Mouse (Mus musculus) erythroblast, embryonic 14.5 days (primary cell): ENCODE measurements around the gene Coa6. TPM values are rescaled to one million over a fixed set of nuclear protein-coding genes. Genes with fewer than 3 reads are reported as not detected.
"Not testable (repeated sequence)": the region's sequence is repeated elsewhere in the genome, so short reads cannot be mapped to it uniquely, and the experiment has no call there.

Source experiments
- H3K27me3 ChIP-seq: 2 replicates; pipeline ENCODE4 v1.6.1; 2012; ENCODE audit warnings: inconsistent platforms; ENCODE audit not compliant: control insufficient read depth
- H3K36me3 ChIP-seq: 2 replicates; pipeline ENCODE4 v1.6.1; 2012; ENCODE audit warnings: mild to moderate bottlenecking, inconsistent platforms; ENCODE audit not compliant: control insufficient read depth
- H3K4me1 ChIP-seq: 2 replicates; pipeline ENCODE4 v1.6.1; 2012; ENCODE audit warnings: inconsistent platforms; ENCODE audit not compliant: control insufficient read depth
- H3K4me3 ChIP-seq: replicated peaks from 2 replicates; pipeline ENCODE3; 2012; ENCODE audit warnings: moderate library complexity, mild to moderate bottlenecking, inconsistent platforms
- H3K9me3 ChIP-seq: 2 replicates; pipeline ENCODE4 v1.6.1; 2012; ENCODE audit warnings: low read length, inconsistent platforms, mixed read lengths; ENCODE audit not compliant: control insufficient read depth
- GATA1 ChIP-seq: IDR thresholded peaks from 2 replicates; pipeline ENCODE4 v1.6.1; 2012; ENCODE audit warnings: low read length, inconsistent platforms, mixed read lengths
- TAL1 ChIP-seq: IDR thresholded peaks from 3 replicates; pipeline ENCODE4 v1.6.1; 2012; ENCODE audit warnings: low read length, inconsistent platforms, mixed read lengths
- polyA plus RNA-seq: library from polyadenylated mRNA; stranded (reverse); fragments of >175 nt; gene quantifications from 2 replicates; pipeline ENCODE4 v1.2.3, GENCODE M21; 2012

The Coa6 gene
- polyA plus RNA-seq, 1 experiment = 6.0 TPM

DNA sequence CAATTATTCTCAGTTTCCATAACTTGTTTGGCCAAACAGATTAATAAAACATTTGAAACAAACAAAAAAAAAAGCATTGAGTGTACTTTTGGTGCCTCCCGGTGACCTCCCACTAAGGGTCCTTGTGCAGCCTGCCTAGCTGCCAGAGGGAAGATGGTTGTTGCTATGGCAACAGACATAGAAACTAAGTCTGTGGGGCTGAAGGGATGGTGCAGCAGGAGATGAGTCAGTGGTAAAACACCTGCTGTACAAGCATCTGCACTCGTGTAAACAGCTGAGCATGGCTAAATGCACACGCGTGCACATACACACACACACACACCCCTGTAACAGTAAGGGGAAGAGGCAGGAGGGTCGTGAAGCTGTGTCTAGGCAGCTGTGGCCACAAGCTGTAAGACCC lies 26.4 kb upstream of the Coa6 start:
- H3K4me3 ChIP-seq = no peak overlapping the region
- no peaks in the 10 kb centered on the region for H3K27me3 ChIP-seq
- H3K4me1 ChIP-seq = no peaks in the 10 kb centered on the region
- TF ChIP-seq TAL1 (no peak), GATA1 (no peak)
- no peaks in the 10 kb centered on the region for H3K36me3 ChIP-seq
- no peaks in the 10 kb centered on the region for H3K9me3 ChIP-seq

DNA sequence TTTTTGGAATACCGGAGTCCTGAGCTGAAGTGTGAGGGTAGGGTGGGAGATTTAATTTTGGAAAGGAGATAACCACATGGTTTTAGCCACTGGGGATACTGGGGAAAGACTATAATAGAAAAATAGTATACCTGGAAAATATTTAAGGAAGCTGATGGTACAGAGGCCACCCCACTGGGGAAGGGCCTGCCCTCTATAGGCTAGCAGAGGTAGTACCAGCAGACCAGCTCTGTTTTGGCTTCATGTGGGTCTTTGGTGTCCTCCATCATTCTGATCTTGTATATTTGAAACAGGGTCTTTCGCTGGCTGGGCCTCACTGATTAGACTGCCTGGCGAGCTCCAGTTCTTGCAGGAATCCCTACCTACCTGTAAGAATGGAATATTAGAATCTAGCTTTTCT lies 24.0 kb upstream of the Coa6 start:
- H3K4me3 ChIP-seq = no peak overlapping the region
- TF ChIP-seq TAL1 = no peak
- TF ChIP-seq GATA1 = no peak
- no peaks in the 10 kb centered on the region for H3K9me3 ChIP-seq
- no peaks in the 10 kb centered on the region for H3K36me3 ChIP-seq
- no peaks in the 10 kb centered on the region for H3K27me3 ChIP-seq
- H3K4me1 ChIP-seq = no peaks in the 10 kb centered on the region

GRCm38 (mm10) chr8:126404550-126404949 lies 17.8 kb upstream of the Coa6 start:
- not testable (repeated sequence) for H3K9me3 ChIP-seq, H3K27me3 ChIP-seq, H3K36me3 ChIP-seq, H3K4me1 ChIP-seq, H3K4me3 ChIP-seq

DNA sequence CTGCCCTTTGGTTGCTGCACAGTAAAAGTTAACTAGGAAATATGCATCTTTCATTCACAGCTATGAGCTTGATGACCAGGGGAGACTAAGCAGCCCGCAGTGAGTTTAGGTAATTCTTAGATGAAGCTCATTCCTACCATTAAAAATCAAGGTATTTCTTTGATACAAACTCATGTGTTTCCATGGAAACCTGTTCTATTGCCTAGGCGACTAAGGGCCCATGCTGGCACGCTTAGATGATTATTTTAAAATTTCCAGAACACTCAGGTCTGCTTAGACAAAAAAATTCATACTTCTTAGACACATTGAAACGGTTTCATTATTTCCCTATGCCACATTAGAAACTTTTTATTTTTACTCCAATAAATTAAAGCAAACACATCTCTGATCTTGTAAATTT lies 17.3 kb upstream of the Coa6 start:
- no peaks in the 10 kb centered on the region for H3K27me3 ChIP-seq
- no peaks in the 10 kb centered on the region for H3K9me3 ChIP-seq

DNA sequence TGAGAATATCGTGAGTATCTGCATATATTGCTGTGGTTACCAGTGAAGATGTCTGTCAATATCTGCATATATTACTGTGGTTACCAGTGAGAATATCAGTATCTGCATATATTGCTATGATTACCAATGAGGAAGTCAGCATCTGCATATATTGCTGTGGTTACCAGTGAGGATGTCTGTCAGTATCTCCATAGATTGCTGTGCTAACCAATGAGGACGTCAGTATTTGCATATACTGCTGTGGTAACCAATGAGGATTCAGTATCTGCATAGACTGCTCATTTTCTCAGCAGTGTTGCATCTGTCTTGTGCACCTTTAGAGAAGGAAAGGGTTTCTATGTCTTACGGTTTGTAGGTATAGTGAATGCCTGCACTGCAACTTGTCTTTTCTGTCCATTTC lies 1.5 kb upstream of the Coa6 start:
- TF ChIP-seq GATA1 (no peak), TAL1 (no peak)
- Histone ChIP-seq H3K4me3 (no peak overlapping the region), H3K9me3 (no peaks in the 10 kb centered on the region), H3K4me1 (peaks cover 26% of the 10 kb centered on the region), H3K27me3 (no peaks in the 10 kb centered on the region), H3K36me3 (peaks cover 7% of the 10 kb centered on the region)

More for the DNA sequence above, 17.3 kb upstream of the Coa6 start:
- Histone ChIP-seq H3K4me3 (no peak overlapping the region), H3K36me3 (no peaks in the 10 kb centered on the region), H3K4me1 (no peaks in the 10 kb centered on the region)
- TF ChIP-seq TAL1 (no peak), GATA1 (no peak)

DNA sequence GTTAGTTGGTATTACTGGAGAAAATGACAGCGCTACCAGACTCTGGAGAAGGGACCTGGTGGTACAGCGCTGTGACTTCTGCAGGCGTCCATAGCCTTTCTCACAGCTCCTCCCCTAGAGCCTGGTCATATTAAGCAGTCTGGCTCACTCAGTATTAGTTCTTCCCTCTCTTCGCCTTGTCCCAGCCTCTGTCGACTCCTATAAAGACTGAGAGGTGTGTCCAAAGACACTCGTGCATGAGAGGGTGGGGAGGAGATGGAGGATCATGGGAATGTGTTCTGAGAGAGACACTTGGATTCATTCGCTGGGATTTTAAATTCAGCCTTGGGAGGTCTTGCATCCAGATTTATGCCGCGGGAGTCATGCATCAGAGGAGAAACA lies 595 bp downstream of the Coa6 start:
- peaks cover 28% of the 10 kb centered on the region for H3K36me3 ChIP-seq
- H3K27me3 ChIP-seq = no peaks in the 10 kb centered on the region
- TF ChIP-seq GATA1 (no peak), TAL1 (no peak)
- peak overlapping the region; percentile 91 for H3K4me3 ChIP-seq
- peaks cover 26% of the 10 kb centered on the region for H3K4me1 ChIP-seq
- H3K9me3 ChIP-seq = no peaks in the 10 kb centered on the region

DNA sequence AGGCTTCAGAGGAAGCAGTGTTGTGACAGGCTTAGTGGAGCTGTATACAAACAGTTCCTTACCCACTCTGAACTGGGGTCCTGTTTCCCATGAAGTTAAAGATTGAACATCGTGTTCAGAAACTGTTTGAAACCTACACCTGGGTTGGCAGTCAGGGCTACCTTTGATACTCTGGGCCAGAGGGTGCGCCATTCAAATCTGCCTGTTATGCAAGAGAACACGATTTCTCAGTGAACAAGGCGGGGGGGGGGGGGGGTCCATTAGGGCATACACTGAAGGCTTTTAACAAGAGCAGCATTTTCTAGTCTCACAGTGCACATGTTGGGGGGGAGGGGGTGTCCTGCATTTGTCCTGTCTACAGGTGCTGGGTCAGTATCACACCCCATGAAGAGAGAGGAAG lies 1.8 kb downstream of the Coa6 start:
- TF ChIP-seq TAL1 = no peak
- no peak for TF ChIP-seq GATA1
- H3K4me1 ChIP-seq = peaks cover 26% of the 10 kb centered on the region

GRCm38 (mm10) chr8:126424946-126425345 lies 2.6 kb downstream of the Coa6 start:
- Histone ChIP-seq H3K27me3 (no peaks in the 10 kb centered on the region), H3K4me1 (peaks cover 26% of the 10 kb centered on the region), H3K4me3 (no peak overlapping the region), H3K36me3 (peaks cover 47% of the 10 kb centered on the region), H3K9me3 (no peaks in the 10 kb centered on the region)
- TF ChIP-seq GATA1 (no peak), TAL1 (no peak)

More for the DNA sequence above, 1.8 kb downstream of the Coa6 start:
- no peaks in the 10 kb centered on the region for H3K9me3 ChIP-seq
- H3K27me3 ChIP-seq = no peaks in the 10 kb centered on the region
- H3K4me3 ChIP-seq = no peak overlapping the region
- peaks cover 39% of the 10 kb centered on the region for H3K36me3 ChIP-seq

DNA sequence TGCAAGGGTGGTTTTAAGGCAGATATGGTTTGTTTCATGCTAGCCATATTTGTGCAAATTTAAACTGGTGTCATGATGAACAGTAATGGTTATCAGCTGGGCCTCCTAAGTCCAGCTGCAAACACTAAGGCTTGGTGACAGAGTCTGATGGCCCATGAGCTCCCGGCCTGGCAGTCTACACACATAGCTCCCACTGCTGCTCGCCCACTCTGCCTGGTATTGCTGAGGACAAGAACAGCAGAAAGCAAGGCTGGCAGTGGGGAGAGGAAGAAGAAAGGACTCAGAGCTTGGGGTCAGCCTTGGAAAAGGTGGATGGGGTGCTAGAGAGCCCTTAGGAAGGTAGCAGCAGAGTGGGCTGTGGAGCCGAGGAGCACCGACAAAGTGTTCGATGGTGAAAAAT lies 7.3 kb downstream of the Coa6 start:
- H3K9me3 ChIP-seq = no peaks in the 10 kb centered on the region
- peaks cover 84% of the 10 kb centered on the region for H3K36me3 ChIP-seq
- no peaks in the 10 kb centered on the region for H3K4me1 ChIP-seq
- no peaks in the 10 kb centered on the region for H3K27me3 ChIP-seq
- H3K4me3 ChIP-seq = no peak overlapping the region
- no peak for TF ChIP-seq TAL1
- TF ChIP-seq GATA1 = no peak

GRCm38 (mm10) chr8:126433827-126434226 lies 11.5 kb downstream of the Coa6 start:
- TF ChIP-seq TAL1 (no peak), GATA1 (no peak)
- Histone ChIP-seq H3K9me3 (no peaks in the 10 kb centered on the region), H3K36me3 (peaks cover 81% of the 10 kb centered on the region), H3K4me1 (no peaks in the 10 kb centered on the region), H3K27me3 (no peaks in the 10 kb centered on the region), H3K4me3 (no peak overlapping the region)

DNA sequence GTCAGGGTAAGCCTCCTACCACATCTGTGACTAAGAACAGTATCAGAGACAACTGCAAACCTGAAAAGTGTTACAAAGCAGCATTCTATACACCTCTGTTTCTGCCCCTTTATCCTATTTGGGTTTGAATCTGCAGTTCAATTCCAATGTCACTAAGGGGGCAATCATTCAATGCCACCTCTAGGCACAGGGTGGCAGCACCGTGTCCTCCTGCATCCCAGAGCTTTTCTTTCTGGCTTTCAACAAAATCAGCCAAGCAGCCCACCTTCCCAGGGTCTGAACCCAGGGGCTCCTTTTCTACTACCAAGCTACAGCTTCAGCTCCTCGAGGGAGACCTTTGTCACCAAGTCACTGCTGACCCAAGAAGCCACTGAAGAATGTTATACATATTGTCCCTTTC lies 16.6 kb downstream of the Coa6 start:
- TF ChIP-seq GATA1 (no peak), TAL1 (no peak)
- Histone ChIP-seq H3K9me3 (no peaks in the 10 kb centered on the region), H3K27me3 (no peaks in the 10 kb centered on the region), H3K4me1 (no peaks in the 10 kb centered on the region), H3K4me3 (no peak overlapping the region), H3K36me3 (peaks cover 51% of the 10 kb centered on the region)
